Mouse (Mus musculus): ENCODE data around the gene Notch2. TPM values are rescaled to one million over a fixed set of nuclear protein-coding genes. Genes with fewer than 3 reads are reported as not detected.

Gene Notch2
- total RNA-seq (2017) = 219 and 232 TPM in 2 replicates

DNA sequence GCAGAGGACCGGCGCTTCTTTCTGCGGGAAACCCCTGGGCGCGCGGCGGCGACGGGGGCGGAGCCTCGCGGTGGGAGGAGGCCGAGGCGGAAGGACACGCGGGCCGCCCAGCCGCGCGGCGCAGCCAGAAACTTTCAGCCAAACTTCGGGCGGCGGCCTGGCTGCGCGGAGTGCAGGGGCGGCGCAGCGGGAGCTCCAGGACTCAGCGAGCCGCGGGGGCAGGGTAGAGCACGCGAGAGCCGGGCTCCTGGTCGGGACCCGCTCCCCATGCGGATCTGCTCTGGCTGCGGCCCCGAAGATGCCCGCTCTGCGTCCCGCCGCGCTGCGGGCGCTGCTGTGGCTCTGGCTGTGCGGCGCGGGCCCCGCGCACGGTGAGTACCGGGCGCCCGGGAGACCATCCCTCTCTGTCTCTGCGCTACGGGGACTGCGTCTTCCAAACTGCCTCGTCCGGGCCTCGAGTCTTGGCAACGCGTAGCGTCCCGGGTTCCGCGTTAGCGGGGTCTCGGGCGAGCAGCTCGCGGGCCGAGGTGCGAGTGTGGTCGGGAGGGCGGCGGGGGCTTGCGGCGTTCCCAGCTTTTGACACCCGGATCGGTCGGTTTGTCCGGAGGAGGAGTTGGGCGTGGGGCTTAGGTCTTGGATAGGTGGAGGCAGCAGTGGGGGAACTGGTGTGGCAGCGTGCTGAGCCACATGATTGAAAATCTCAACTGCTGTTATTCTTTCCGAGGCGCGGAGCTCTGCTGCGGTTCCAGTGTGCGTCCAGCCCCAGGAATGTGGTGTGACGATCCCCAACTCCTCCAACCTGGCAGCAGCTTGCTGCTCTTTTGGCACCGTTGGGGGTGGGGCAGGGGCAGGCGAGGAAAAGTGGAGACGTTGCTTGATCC lies at the start of gene Notch2:
TSS of gene Notch2 (plus strand) at position 127 of the 881 bp plus-strand sequence.
- ATAC-seq (ENCODE audit: extremely low read depth, insufficient number of reproducible peaks, low FRiP score, poor library complexity, severe bottlenecking) = peak; percentile 90

DNA sequence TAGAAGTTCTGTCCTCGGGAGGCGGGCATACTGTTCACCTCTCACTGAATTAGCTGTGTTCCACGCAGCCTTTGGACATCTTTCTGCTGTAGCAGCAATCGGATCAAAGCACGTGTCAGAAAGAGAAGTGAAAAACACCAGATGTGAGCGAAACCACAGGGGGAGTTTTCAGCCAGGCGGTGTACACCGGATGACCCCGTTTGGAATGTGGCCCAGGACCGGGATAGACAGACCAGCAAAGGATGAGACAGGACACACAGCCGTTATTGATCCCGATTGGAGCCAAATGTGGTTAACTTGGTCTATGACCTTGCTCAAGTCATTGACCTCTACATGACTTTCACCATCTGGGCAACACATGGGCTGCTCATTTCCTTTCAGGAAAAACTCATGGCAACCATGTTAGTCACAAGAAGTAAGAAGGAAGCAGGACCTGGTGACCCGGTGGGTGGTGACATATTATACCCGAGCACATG lies 48.4 kb upstream of the Notch2 start:
- ATAC-seq (ENCODE audit: extremely low read depth, insufficient number of reproducible peaks, low FRiP score, poor library complexity, severe bottlenecking) = peak; percentile 72

DNA sequence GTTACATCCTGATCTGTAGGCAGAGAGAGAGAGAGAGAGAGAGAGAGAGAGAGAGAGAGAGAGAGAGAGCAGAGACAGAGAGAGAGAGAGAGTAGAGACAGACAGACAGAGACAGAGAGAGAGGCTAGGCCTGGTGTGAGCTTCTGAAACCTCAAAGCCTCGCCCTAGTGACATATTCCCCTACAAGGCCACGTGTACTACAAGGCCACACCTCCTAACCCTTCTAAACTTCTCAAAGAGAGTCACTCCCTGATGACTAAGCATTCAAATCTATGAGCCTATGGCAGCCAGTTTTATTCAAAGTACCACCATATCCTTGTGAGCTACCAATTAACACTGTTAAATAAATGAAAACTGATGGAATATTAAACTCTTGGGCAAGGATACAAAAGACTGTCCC lies 45.7 kb upstream of the Notch2 start:
- ATAC-seq (ENCODE audit: extremely low read depth, insufficient number of reproducible peaks, low FRiP score, poor library complexity, severe bottlenecking) = no peak

DNA sequence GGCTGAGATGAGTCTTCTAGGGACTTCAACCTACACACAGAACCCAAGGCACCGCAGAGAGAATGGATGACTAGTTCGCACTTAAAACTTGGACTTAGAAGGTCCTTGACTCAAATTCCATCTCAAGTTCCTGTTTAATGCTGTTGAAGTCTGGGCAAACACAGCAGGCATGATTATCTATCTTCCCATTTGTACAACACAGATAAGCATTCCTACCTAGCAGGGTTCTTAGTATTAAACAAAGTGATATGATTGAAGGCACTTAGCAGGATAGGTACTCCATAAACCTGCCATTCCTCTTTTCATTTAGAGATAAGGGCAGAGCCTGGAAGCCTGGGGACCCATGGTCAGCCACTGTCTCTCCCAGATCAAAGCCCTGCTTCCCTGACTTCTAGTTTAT lies 45.1 kb upstream of the Notch2 start:
- no peak for ATAC-seq (ENCODE audit: extremely low read depth, insufficient number of reproducible peaks, low FRiP score, poor library complexity, severe bottlenecking)

DNA sequence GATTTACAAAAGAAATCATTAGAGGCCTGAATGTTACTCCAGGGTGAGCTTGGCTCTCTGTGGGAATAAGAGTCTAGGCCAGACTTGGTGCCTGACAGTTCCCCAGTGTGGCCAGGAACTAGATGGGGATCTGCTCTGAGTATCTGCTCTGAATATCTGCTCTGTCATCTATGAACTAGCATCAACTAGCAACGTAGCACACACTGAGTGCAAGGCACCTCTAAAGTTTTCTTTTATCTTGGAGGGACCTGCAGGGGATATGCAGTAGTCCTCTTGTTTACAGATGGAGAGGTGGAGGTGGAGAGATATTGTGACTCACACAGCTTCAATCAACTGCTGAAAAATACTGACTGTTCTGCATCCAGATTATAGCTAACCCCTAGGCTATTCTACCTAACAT lies 44.3 kb upstream of the Notch2 start:
- ATAC-seq (ENCODE audit: extremely low read depth, insufficient number of reproducible peaks, low FRiP score, poor library complexity, severe bottlenecking) = no peak

DNA sequence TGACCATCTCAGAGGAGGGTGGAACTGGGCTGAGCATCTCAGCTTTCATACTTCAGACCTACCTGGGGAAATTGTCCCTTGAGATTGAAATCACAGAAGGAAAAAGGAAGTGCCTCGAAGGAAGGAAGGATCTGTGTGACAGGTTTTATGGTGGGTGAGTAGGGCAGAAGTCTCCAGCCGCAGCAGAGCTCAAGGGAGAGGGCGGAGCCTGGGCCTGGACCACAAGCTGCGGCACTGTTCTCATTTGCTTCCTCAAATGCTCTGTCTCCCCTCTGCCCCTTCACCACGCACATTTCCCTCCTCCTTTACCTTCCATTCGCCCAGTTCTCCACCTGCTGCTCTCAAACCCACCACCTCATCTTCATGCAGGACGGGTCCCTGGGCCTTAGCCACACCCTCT lies 42.2 kb upstream of the Notch2 start:
- peak; percentile 92 for ATAC-seq (ENCODE audit: extremely low read depth, insufficient number of reproducible peaks, low FRiP score, poor library complexity, severe bottlenecking)

DNA sequence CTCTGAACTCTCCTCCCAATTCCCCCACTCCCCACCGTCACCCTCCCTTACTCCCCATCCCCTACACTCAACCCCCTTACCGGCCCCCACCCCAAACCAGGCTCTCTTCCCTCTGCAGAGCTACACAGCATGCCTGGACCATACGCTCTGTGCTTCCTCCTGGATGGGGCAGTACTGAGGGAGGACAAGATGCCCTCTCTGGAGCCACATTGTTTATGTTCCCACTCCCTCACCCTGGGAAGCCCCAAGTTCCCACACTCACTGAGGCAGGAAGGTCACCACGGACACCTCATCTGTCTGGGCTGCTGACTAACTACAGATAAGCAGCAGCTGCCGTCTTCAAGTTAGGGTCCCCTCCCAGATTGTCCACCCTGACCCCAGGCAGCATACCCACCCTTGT lies 41.1 kb upstream of the Notch2 start:
- no peak for ATAC-seq (ENCODE audit: extremely low read depth, insufficient number of reproducible peaks, low FRiP score, poor library complexity, severe bottlenecking)

DNA sequence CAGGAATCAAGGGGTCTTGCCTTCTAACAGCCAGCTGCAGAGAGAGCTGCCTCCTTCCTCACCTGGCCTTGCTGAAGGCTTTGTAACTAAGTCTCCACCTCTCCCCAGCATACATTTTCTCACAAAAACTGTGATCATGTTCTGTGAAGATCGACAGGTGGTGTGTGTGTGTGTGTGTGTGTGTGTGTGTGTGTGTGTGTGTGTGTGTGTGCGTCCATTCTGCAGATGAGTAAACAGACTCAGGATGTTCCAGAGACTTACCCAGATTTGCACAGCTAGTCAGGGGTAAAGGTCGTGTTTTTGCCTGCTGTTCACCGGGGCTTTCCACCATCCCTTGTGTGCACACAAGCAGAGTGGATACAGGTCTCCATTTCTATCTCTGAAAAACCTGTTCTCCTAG lies 40.6 kb upstream of the Notch2 start:
- no peak for ATAC-seq (ENCODE audit: extremely low read depth, insufficient number of reproducible peaks, low FRiP score, poor library complexity, severe bottlenecking)

DNA sequence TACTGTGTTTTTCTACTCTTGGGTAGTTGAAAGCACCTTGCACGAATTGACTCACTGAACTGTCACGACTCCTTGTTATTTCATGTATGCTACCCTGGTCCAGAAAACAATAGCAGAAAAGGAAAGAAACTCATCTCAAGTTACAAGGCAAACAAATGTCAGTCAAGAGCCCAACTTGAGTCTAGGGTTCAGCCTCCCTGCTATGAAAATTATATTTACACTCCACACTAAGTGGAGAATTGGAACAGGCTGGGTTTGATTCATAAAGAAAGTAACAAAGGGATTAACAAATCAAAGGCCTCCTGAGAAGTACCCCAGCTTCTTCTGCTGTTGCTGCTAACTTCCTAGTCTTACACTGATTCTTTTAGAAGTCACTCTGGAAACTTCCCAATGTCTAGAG lies 40.0 kb upstream of the Notch2 start:
- ATAC-seq (ENCODE audit: extremely low read depth, insufficient number of reproducible peaks, low FRiP score, poor library complexity, severe bottlenecking) = no peak

DNA sequence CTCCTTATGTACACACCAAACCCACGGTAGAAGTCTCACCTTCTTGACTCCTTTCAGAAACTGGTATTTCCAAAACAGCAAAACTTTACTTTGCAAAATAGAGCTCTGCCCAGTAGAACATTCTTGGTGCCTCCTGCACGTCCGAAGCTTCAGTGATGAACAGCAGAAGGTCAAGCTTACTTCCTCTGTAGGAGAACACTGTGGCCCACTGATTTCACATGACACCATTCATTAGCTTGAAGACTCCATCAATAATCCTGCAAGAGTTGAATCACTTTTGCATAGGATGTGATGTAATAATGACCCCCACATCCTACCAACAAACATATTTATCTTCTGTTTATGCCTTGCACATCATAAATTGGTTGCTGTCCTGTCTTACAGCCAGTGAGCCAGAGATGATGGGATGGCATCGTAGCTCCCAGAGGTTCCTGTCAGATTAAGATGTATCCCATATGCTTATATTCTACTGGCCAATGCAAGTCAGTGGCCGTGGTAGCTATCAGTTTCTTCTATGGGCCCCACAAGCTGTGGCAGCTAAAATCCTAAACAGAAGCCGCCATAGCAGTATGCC lies 39.0 kb upstream of the Notch2 start:
- ATAC-seq (ENCODE audit: extremely low read depth, insufficient number of reproducible peaks, low FRiP score, poor library complexity, severe bottlenecking) = no peak

DNA sequence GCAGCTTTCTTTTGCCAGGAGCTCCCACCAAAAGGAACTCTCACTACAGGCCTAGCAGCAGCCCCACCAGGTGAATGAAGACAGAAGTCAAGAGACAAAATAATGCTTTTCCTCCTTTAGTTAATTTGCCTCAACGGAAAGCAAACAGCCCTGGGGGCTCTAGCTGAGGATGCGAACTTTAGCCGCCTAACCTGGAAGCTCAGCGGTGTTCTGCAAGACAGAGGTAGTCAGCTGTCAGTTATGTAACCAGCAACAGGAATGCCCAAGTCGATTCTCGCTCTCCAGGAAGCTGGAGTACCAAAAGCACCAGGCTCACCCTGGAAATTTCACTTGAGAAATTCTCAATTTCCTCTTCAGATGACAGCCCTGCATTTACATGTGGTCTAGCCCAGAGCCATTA lies 36.6 kb upstream of the Notch2 start:
- ATAC-seq (ENCODE audit: extremely low read depth, insufficient number of reproducible peaks, low FRiP score, poor library complexity, severe bottlenecking) = no peak

DNA sequence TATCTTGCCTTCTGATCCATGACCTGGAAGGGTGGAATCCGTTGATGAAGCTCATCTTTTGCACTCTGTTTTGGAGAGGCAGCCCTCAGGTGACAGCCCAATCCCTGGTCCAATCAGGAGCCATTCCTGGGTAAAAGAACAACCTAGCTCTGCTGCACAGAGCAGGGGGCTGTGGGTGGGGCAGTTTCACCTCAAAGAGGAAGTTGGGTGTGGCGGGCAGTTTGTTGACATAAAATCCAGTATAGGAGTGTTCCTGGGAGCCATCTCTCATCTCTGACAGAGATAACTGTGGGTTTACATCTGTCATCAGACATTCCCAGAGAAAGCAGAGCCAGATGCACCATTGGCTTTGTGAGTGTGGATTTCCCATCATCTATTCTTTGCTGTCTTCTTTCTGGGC lies 34.6 kb upstream of the Notch2 start:
- peak; percentile 65 for ATAC-seq (ENCODE audit: extremely low read depth, insufficient number of reproducible peaks, low FRiP score, poor library complexity, severe bottlenecking)

DNA sequence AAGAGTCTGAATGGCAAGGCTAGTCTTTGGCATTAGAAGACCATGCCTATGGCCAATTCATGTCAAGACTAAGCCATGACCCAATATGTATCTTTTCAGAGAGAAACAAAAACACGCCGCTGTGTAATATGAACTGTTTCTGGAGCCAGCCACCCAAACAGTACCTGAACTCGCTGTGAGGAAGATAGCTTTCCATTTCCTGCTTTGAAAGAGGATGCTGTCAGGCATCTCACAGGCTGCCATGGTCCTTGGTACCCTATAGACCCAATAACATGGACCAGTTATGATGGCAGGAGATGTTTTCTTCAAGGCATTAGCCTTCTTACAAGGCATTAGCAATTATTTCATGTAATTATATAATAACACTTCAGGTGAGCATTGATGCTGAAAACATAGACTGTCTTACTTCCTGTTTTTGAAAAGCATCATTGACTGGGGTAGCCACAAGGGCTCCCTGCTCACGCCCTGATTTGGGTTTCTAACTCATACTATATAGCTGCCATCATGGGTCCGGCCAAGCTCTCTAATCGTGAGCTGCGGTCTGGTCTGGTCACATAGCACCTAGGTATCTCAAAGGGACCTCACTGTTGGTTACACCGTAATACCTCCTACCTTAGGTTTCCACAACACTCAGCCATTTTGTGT lies 32.5 kb upstream of the Notch2 start:
- ATAC-seq (ENCODE audit: extremely low read depth, insufficient number of reproducible peaks, low FRiP score, poor library complexity, severe bottlenecking) = peak; percentile 61

DNA sequence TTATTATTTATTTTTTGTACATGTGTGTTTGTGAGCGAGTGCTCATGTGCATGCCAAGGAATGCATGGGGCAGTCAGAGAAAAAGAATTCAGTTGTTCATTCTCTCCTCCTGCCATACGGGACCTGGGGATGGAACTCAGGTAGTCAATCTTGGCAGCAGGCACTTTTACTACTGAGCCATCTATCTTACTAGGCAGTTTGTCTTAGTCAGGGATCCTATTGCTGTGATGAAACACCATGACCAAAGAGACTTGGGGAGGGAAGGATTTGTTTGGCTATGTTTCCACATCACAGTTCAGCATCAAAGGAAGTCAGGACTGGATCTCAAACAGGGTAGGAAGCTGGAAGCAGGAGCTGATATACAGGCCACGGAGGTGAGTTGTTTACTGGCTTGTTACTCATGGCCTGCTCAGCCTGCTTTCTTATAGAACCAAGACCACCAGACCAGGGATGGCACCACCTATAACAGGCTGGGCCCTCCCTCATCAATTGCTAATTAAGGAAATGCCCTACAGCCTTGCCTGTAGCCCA lies 31.9 kb upstream of the Notch2 start:
- ATAC-seq (ENCODE audit: extremely low read depth, insufficient number of reproducible peaks, low FRiP score, poor library complexity, severe bottlenecking) = no peak

DNA sequence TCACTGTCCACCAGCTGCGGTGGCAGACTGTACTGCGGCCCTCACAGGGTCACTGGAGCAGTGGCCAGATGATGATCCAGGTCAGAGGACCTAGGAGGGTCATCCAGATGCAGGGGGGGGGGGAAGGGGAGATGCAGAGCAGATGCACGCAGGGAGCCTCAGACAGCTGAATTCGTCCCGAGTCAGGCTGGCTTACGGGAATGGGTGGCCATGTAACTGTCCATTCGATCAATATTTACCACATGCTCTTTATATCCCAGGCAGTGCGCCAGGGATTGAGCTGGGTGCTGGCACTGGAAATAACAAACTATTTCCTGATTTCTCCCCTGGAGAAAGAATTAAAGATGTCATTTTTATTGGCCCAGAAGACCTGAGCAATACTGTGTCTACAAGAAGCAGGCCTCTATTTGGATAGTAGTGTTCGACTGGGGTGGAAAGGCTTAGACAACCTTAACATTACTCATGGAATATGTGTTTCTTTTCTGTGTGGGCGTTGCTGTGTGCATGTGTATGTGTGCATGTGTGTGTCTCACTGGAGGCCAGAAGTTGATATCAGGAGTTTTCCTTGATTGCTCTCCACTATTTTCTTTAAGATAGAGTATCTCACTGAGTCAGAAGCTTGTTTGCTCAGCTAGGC lies 28.3 kb upstream of the Notch2 start:
- ATAC-seq (ENCODE audit: extremely low read depth, insufficient number of reproducible peaks, low FRiP score, poor library complexity, severe bottlenecking) = no peak

DNA sequence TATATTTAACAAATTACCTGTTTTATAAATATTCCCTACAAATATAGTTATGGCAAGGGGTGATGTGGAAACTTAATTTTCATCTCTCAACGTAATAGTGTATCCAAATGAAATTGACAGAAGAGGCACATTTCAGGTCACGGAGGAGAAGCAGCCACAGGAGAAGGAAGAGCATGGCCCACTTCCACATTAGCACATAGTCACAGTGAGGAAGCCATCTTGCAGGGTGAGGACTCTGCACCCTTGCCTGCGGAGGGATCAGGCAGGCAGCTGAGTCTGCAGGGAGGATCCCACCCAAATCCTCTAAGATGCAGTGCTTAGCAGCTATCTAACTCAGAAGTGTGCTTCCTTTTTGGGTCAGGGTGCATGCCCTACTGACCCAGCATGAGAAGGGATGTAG lies 27.6 kb upstream of the Notch2 start:
- no peak for ATAC-seq (ENCODE audit: extremely low read depth, insufficient number of reproducible peaks, low FRiP score, poor library complexity, severe bottlenecking)

DNA sequence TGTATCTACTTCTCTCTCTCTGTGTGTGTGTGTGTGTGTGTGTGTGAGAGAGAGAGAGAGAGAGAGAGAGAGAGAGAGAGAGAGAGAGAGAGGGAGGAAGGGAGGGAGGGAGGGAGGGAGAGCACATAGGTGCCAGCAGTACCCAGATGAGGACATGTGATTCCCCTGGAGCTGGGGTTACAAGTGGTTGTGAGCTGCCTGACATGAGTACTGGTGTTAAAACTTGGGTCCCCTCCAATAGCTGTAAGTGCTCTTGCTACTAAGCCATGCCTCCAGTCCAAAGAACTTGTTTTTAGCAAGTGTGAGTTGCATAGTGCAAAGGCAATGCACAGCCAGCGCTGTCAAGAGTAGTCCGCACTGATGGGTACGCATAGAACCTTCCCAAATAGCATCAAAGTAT lies 26.2 kb upstream of the Notch2 start:
- ATAC-seq (ENCODE audit: extremely low read depth, insufficient number of reproducible peaks, low FRiP score, poor library complexity, severe bottlenecking) = no peak

DNA sequence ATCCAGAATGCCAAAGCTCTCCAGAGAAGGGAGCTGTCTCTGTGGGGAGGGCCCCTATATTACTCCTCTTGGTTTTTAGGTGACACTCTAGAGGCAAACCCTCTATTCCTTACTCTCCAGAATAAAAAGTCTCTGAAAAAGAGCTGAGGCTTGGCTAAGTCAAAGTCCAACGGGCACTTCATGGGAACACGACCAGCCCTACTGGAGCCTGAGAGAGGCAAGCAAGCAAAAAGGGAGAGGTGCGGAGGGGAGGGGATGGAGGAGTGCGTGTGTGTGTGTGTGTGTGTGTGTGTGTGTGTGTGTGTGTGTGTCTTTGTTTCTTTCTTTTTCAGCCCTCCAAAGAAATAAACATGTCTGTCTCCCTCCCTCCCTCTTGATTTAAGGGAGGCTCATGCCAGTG lies 24.6 kb upstream of the Notch2 start:
- no peak for ATAC-seq (ENCODE audit: extremely low read depth, insufficient number of reproducible peaks, low FRiP score, poor library complexity, severe bottlenecking)

DNA sequence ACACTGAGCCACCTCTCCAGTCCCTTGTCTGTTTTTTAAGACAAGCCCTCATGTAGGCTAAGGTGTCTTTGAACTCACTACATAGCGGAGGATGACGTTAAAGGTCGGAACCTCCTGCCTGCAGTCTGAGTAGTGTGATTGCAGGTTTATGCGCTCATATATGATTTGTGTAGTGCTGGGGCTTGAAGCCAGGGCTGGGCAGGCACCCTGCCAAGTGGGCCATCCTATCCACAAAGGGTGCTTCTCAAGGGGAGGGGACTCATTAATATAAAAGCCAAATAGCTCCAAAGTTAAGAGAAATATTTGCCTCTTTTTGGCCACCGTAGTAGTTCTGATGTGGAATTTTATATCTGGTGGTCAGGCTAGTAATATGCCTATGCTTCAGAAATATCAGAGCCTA lies 22.8 kb upstream of the Notch2 start:
- no peak for ATAC-seq (ENCODE audit: extremely low read depth, insufficient number of reproducible peaks, low FRiP score, poor library complexity, severe bottlenecking)

All from neutrophil, adult 5-6 weeks (primary cell).